Mouse (Mus musculus) heart, embryonic 13.5 days (tissue): ENCODE data around the gene Olfr183. TPM values are rescaled to one million over a fixed set of nuclear protein-coding genes. Genes with fewer than 3 reads are reported as not detected.
"Not testable (repeated sequence)": the region's sequence is repeated elsewhere in the genome, so short reads cannot be mapped to it uniquely, and the experiment has no call there.

ENCODE experiments used
- ATAC-seq: fragments of 200-750 bp; cut with Nextera tagmentation; 2 replicates; pipeline ENCODE4 v1.8.0; 2017; ENCODE audit warnings: moderate TSS enrichment; ENCODE audit not compliant: insufficient number of reproducible peaks, low FRiP score, low TSS enrichment; ENCODE audit errors: extremely low read depth
- H3K27ac ChIP-seq: fragments of 300-500 bp; sonication (generic); replicated peaks from 2 replicates; pipeline ENCODE4 v1.5.1; 2015; ENCODE audit warnings: moderate library complexity, mild to moderate bottlenecking, inconsistent platforms
- H3K27me3 ChIP-seq: fragments of 300-500 bp; sonication (generic); replicated peaks from 2 replicates; pipeline ENCODE4 v1.6.1; 2015; ENCODE audit warnings: mild to moderate bottlenecking, inconsistent platforms
- H3K36me3 ChIP-seq: fragments of 300-500 bp; sonication (generic); 2 replicates; pipeline ENCODE4 v1.6.1; 2015; ENCODE audit warnings: mild to moderate bottlenecking, inconsistent platforms
- H3K4me1 ChIP-seq: fragments of 300-500 bp; sonication (generic); 2 replicates; pipeline ENCODE4 v1.6.1; 2015; ENCODE audit warnings: inconsistent platforms
- H3K4me2 ChIP-seq: fragments of 300-500 bp; sonication (generic); 2 replicates; pipeline ENCODE4 v1.6.1; 2015; ENCODE audit warnings: inconsistent platforms, mild to moderate bottlenecking, moderate library complexity
- H3K4me3 ChIP-seq: fragments of 300-500 bp; sonication (generic); 2 replicates; pipeline ENCODE4 v1.5.1; 2015; ENCODE audit warnings: moderate library complexity, mild to moderate bottlenecking, inconsistent platforms
- H3K9ac ChIP-seq: fragments of 300-500 bp; sonication (generic); 2 replicates; pipeline ENCODE4 v1.6.1; 2015; ENCODE audit warnings: inconsistent platforms, mild to moderate bottlenecking, moderate library complexity
- H3K9me3 ChIP-seq: fragments of 300-500 bp; sonication (generic); 2 replicates; pipeline ENCODE4 v1.6.1; 2016; ENCODE audit warnings: inconsistent platforms
- WGBS: fragments of 180-500 bp; shearing (Covaris S2); methylation state at CpG from one replicate; pipeline ENCODE4 v1.1.7; 2015; ENCODE audit warnings: mixed read lengths; 5-methylcytosine and 5-hydroxymethylcytosine counted together
- polyA plus RNA-seq: library from polyadenylated mRNA; unstranded; fragments of >200 nt; fragmentation: Nextera tagmentation; extraction: Ambion mirVana; gene quantifications from 2 replicates; pipeline ENCODE4 v1.2.1, GENCODE M21; 2015

The Olfr183 gene
- not detected in 2 replicates for polyA plus RNA-seq

GRCm38 (mm10) chr16:58995057-58995456, at the start of gene Olfr183:
Gene Olfr183 (plus strand): TSS chr16:58995357.
- Histone ChIP-seq H3K4me3 (no peak within 1 kb of the TSS), H3K4me1 (no peaks in the 10 kb centered on the region), H3K27ac (no peak within 1 kb of the TSS), H3K4me2 (no peak within 1 kb of the TSS), H3K36me3 (no peaks in the 10 kb centered on the region), H3K27me3 (no peaks in the 10 kb centered on the region), H3K9ac (no peak within 1 kb of the TSS), H3K9me3 (no peaks in the 10 kb centered on the region)
- ATAC-seq = no peak
- 65% methylated on average over 2 of the region's 2 CpGs for WGBS

- Histone ChIP-seq H3K4me2 (no peak overlapping the region), H3K9ac (no peak overlapping the region), H3K9me3 (no peaks in the 10 kb centered on the region), H3K36me3 (no peaks in the 10 kb centered on the region), H3K27me3 (no peaks in the 10 kb centered on the region), H3K27ac (no peak overlapping the region), H3K4me3 (no peak overlapping the region), H3K4me1 (no peaks in the 10 kb centered on the region)
- no peak for ATAC-seq
Observed at GRCm38 (mm10) chr16:59007146-59007545, 12.0 kb downstream of the Olfr183 start.

- Histone ChIP-seq H3K36me3 (no peaks in the 10 kb centered on the region), H3K4me1 (no peaks in the 10 kb centered on the region), H3K27ac (no peak overlapping the region), H3K9ac (no peak overlapping the region), H3K9me3 (0 out of 2 replicates have a peak, but pooled peaks cover 5% of the 10 kb centered on the region), H3K4me3 (no peak overlapping the region), H3K27me3 (no peaks in the 10 kb centered on the region), H3K4me2 (no peak overlapping the region)
- 57% methylated on average over 2 of the region's 2 CpGs for WGBS
- no peak for ATAC-seq
Observed at GRCm38 (mm10) chr16:59013357-59014018, 18.3 kb downstream of the Olfr183 start.

- Histone ChIP-seq H3K27me3 (no peaks in the 10 kb centered on the region), H3K36me3 (no peaks in the 10 kb centered on the region), H3K9me3 (no peaks in the 10 kb centered on the region), H3K4me2 (no peak within 1 kb of the TSS), H3K9ac (no peak within 1 kb of the TSS), H3K4me3 (no peak within 1 kb of the TSS), H3K27ac (no peak within 1 kb of the TSS), H3K4me1 (no peaks in the 10 kb centered on the region)
- ATAC-seq = no peak
- WGBS = 81% methylated on average over 4 of the region's 4 CpGs
Observed at GRCm38 (mm10) chr16:59030191-59030590, 35.0 kb downstream of the Olfr183 start, which contains the start of gene Olfr186. Gene Olfr186 (minus strand): TSS chr16:59030291.

GRCm38 (mm10) chr16:59039710-59040109, 44.6 kb downstream of the Olfr183 start, which contains the start of gene Olfr187:
Gene Olfr187 (minus strand): TSS chr16:59039767.
- no peak within 1 kb of the TSS for H3K4me2 ChIP-seq
- H3K9me3 ChIP-seq = no peaks in the 10 kb centered on the region; the same call in 1 of the 2 replicates
- no peak for ATAC-seq
- H3K27ac ChIP-seq = no peak within 1 kb of the TSS
- 81% methylated on average over 7 of the region's 7 CpGs for WGBS
- H3K36me3 ChIP-seq = no peaks in the 10 kb centered on the region
- H3K4me3 ChIP-seq = no peak within 1 kb of the TSS
- no peaks in the 10 kb centered on the region for H3K4me1 ChIP-seq
- H3K27me3 ChIP-seq = no peaks in the 10 kb centered on the region
- no peak within 1 kb of the TSS for H3K9ac ChIP-seq

GRCm38 (mm10) chr16:59045835-59046234, 50.7 kb downstream of the Olfr183 start:
- no peak overlapping the region for H3K4me2 ChIP-seq
- no peaks in the 10 kb centered on the region; the same call in 1 of the 2 replicates for H3K9me3 ChIP-seq
- no peak for ATAC-seq
- WGBS = 69% methylated on average over 3 of the region's 3 CpGs
- no peak overlapping the region for H3K4me3 ChIP-seq
- H3K27me3 ChIP-seq = no peaks in the 10 kb centered on the region
- H3K36me3 ChIP-seq = no peaks in the 10 kb centered on the region
- no peaks in the 10 kb centered on the region for H3K4me1 ChIP-seq
- no peak overlapping the region for H3K27ac ChIP-seq
- no peak overlapping the region for H3K9ac ChIP-seq

GRCm38 (mm10) chr16:59047579-59047978, 52.4 kb downstream of the Olfr183 start:
- WGBS = 44% methylated on average over 4 of the region's 4 CpGs
- Histone ChIP-seq H3K4me1 (no peaks in the 10 kb centered on the region), H3K4me2 (no peak overlapping the region), H3K27me3 (no peaks in the 10 kb centered on the region), H3K9ac (no peak overlapping the region), H3K36me3 (no peaks in the 10 kb centered on the region), H3K4me3 (no peak overlapping the region), H3K27ac (no peak overlapping the region), H3K9me3 (no peaks in the 10 kb centered on the region; the same call in 1 of the 2 replicates)
- no peak for ATAC-seq

GRCm38 (mm10) chr16:59048860-59049259, 53.7 kb downstream of the Olfr183 start:
- H3K9me3 ChIP-seq = no peaks in the 10 kb centered on the region; the same call in 1 of the 2 replicates
- H3K4me1 ChIP-seq = no peaks in the 10 kb centered on the region
- ATAC-seq = no peak
- no peak overlapping the region for H3K4me3 ChIP-seq
- H3K36me3 ChIP-seq = no peaks in the 10 kb centered on the region
- no peak overlapping the region for H3K27ac ChIP-seq
- H3K27me3 ChIP-seq = no peaks in the 10 kb centered on the region
- no peak overlapping the region for H3K9ac ChIP-seq
- WGBS = 67% methylated on average over 1 of the region's 1 CpGs
- H3K4me2 ChIP-seq = no peak overlapping the region

GRCm38 (mm10) chr16:59049286-59049685, 54.1 kb downstream of the Olfr183 start:
- H3K36me3 ChIP-seq, ATAC-seq: not testable (repeated sequence)

More at GRCm38 (mm10) chr16:59049286-59049685, 54.1 kb downstream of the Olfr183 start:
- H3K27me3 ChIP-seq, H3K9me3 ChIP-seq, H3K4me3 ChIP-seq, H3K4me2 ChIP-seq, H3K4me1 ChIP-seq, H3K9ac ChIP-seq, H3K27ac ChIP-seq: not testable (repeated sequence)
- WGBS = 83% methylated on average over 2 of the region's 2 CpGs

Other genes with a start within 250 kb of the Olfr183 start
- not detected in 2 replicates for gene Olfr172, start 232.2 kb upstream of the Olfr183 start, polyA plus RNA-seq
- not detected in 2 replicates for gene Olfr173, start 195.1 kb upstream of the Olfr183 start, polyA plus RNA-seq
- gene Olfr175-ps1, start 168.6 kb upstream of the Olfr183 start, polyA plus RNA-seq = not detected in 2 replicates
- not detected in 2 replicates for gene Olfr177, start 120.6 kb upstream of the Olfr183 start, polyA plus RNA-seq
- not detected in 2 replicates for gene Olfr178, start 103.3 kb upstream of the Olfr183 start, polyA plus RNA-seq
- gene Olfr181, start 66.6 kb upstream of the Olfr183 start, polyA plus RNA-seq = not detected in 2 replicates
- gene Olfr180, start 66.0 kb upstream of the Olfr183 start, polyA plus RNA-seq = not detected in 2 replicates
- not detected in 2 replicates for gene Olfr186, start 34.9 kb downstream of the Olfr183 start, polyA plus RNA-seq
- gene Olfr187, start 44.4 kb downstream of the Olfr183 start, polyA plus RNA-seq = not detected in 2 replicates
- not detected in 2 replicates for gene Olfr190, start 82.6 kb downstream of the Olfr183 start, polyA plus RNA-seq
- not detected in 2 replicates for gene Olfr191, start 94.5 kb downstream of the Olfr183 start, polyA plus RNA-seq
- not detected in 2 replicates for gene Olfr193, start 116.5 kb downstream of the Olfr183 start, polyA plus RNA-seq
- not detected in 2 replicates for gene Olfr194, start 125.7 kb downstream of the Olfr183 start, polyA plus RNA-seq
- gene Olfr195, start 151.7 kb downstream of the Olfr183 start, polyA plus RNA-seq = not detected in 2 replicates
- not detected in 2 replicates for gene Olfr196, start 175.1 kb downstream of the Olfr183 start, polyA plus RNA-seq
- gene Olfr198, start 208.2 kb downstream of the Olfr183 start, polyA plus RNA-seq = not detected in 2 replicates
- gene Olfr199, start 224.4 kb downstream of the Olfr183 start, polyA plus RNA-seq = not detected in 2 replicates